Mouse (Mus musculus): ENCODE measurements around the gene Hoxb8. TPM values are rescaled to one million over a fixed set of nuclear protein-coding genes. Genes with fewer than 3 reads are reported as not detected.

Gene Hoxb8
- polyA plus RNA-seq, 1 experiment from 2014 or later, result not detected

DNA sequence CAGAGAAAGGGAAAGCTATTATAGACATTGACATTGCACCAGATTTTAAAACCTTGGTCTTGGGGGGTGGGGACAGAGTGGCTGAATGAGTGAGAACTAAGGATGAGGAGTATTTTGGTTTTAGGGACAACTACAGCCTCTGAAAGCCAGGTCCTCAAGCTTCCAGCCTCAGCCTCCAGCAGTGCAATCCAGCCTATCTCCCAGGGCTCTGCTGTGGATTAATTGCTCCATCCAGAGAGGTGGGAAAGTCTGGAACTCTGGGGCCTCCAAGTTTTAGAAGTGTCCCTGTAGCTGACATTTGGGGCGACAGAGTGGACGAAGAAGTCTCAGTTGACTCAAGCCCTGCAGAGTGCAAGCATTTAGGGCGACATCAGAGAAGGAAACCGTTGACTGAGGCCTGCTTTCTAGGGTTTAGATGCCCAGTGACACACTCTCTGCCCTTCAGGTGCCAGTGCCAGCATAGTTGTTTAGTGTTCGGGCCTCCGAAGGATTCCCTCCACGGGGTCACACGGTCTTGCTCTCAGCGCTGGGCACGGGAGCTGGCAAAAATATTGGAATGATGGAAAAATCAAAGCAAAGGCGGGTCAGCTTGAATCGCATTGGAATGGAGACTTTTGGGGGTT lies 32.2 kb downstream of the Hoxb8 start:
- no peak overlapping the region for H3K4me3 ChIP-seq
- H3K36me3 ChIP-seq, result no peaks in the 10 kb centered on the region
- H3K27me3 ChIP-seq (replicated peaks), result peaks cover 99% of the 10 kb centered on the region
- peaks cover 7% of the 10 kb centered on the region for H3K4me1 ChIP-seq (replicated peaks)
- H3K4me2 ChIP-seq, result no peak overlapping the region
- no peaks in the 10 kb centered on the region for H3K9me3 ChIP-seq (replicated peaks)
- WGBS, result 17% methylated on average over 12 of the region's 12 CpGs
- H3K27ac ChIP-seq (ENCODE audit: poor library complexity, severe bottlenecking), result no peak overlapping the region
- ATAC-seq (ENCODE audit: insufficient number of reproducible peaks, low FRiP score), result no peak
- no peak overlapping the region for H3K9ac ChIP-seq

DNA sequence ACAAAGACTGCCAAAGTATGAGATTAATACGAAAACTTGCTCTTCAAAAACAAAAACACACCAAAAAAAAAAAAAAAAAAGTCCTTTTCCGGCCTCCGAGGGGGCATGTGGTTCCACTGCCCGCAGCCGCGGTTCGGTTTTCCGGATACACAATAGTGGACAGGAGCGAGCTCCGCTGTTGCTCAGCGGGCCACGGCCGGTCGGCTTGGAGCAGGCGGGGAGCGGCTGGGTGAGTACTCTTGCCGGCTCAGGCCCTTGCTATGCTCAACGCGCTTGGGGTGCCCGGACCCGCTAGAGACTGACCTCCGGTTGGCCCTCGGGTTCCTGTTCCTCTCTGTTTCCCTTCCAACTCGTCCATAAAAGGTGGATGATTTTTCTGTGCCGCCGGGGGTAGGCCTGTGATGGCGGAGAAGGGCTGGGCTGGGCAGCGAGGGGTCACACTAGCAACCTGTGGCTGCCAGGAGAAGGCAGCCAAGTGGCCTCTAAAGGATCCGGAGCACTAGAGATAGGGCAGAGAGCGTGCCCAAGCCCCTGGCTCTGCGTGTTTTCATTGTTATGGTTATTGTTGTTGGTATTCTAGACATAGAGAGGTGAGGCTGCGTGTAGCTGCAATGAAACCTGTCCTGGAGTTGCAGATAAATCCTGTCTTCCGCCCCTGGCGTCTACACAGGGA lies 33.1 kb downstream of the Hoxb8 start:
- H3K9ac ChIP-seq, result no peak overlapping the region

DNA sequence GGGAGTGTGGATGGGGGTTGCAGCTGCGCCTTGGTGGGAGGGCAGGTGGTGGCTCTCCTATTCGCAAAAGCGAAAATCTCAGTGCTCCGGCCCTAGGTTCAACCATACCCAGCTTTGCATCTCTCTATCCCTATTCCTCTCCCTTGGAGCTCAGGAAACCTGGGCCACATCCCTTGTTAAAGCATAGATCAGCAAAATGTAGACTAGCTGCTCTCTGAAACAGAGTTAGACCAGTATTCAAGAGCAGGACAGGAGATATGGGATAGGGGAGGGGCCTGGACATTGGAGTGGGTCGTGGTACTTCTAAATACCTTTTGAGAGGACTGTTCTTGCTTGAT lies 33.6 kb downstream of the Hoxb8 start:
- 8% methylated on average over 5 of the region's 5 CpGs for WGBS
- Histone ChIP-seq H3K4me2 (peak overlapping the region; percentile 21; the same call in 1 of the 2 replicates), H3K9ac (no peak overlapping the region), H3K36me3 (no peaks in the 10 kb centered on the region), H3K4me3 (no peak overlapping the region), H3K9me3 (replicated peaks) (no peaks in the 10 kb centered on the region), H3K27ac (ENCODE audit: poor library complexity, severe bottlenecking) (no peak overlapping the region), H3K27me3 (replicated peaks) (peaks cover 99% of the 10 kb centered on the region), H3K4me1 (replicated peaks) (peaks cover 16% of the 10 kb centered on the region)
- no peak for ATAC-seq (ENCODE audit: insufficient number of reproducible peaks, low FRiP score)

More for the DNA sequence above, 33.1 kb downstream of the Hoxb8 start:
- Histone ChIP-seq H3K36me3 (no peaks in the 10 kb centered on the region), H3K9me3 (replicated peaks) (no peaks in the 10 kb centered on the region), H3K4me1 (replicated peaks) (peaks cover 12% of the 10 kb centered on the region), H3K27me3 (replicated peaks) (peaks cover 99% of the 10 kb centered on the region), H3K27ac (ENCODE audit: poor library complexity, severe bottlenecking) (no peak overlapping the region), H3K4me2 (peak overlapping the region; percentile 21; the same call in 1 of the 2 replicates), H3K4me3 (peak overlapping the region; percentile 23; the same call in 1 of the 2 replicates)
- 3% methylated on average over 34 of the region's 34 CpGs for WGBS
- no peak for ATAC-seq (ENCODE audit: insufficient number of reproducible peaks, low FRiP score)

DNA sequence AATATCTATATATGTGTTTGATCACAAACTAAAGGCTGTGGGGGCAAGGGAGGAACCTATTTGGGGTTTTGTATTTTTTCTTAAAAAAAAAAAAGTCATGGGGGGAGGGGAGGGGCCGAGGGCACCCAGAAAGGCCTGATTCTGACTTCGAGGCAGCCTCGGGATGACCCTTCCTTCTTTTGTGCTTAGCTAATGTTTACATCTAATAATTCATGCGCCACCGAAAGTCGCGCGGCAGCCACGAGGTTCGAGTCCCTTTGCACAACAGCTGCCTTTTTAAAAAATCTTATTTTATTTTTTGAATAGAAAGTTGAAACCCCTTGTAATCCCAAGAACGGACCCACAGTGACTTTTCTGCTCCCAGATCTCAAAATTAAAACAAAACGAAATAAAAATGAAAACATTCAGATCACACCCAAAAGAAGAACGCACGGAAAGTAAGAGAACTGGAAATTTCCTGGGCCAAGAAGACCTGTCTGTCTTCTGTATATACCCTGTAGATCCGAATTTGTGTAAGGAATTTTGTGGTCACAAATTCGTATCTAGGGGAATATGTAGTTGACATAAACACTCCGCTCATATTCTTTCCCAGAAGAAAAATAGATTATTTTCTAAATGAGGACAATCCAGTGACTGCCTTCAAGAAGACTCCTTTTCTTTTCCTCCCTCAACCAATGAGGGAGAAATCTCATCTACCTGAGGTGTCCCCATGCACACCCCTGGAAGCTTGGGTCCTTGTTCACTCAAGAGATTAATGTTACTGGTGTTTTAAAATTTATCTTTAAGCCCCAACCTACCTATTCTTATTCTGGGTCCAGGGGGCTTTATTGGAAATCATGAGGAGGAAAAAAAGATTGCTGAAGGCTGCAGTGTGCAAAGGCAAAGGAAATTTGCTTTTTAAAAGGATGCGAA lies 35.2 kb downstream of the Hoxb8 start:
- Histone ChIP-seq H3K4me1 (replicated peaks) (peaks cover 16% of the 10 kb centered on the region), H3K9me3 (replicated peaks) (no peaks in the 10 kb centered on the region), H3K9ac (no peak overlapping the region), H3K4me2 (no peak overlapping the region), H3K27ac (ENCODE audit: poor library complexity, severe bottlenecking) (no peak overlapping the region), H3K4me3 (no peak overlapping the region), H3K27me3 (replicated peaks) (peaks cover 96% of the 10 kb centered on the region), H3K36me3 (no peaks in the 10 kb centered on the region)
- no peak for ATAC-seq (ENCODE audit: insufficient number of reproducible peaks, low FRiP score)
- 13% methylated on average over 18 of the region's 18 CpGs for WGBS

DNA sequence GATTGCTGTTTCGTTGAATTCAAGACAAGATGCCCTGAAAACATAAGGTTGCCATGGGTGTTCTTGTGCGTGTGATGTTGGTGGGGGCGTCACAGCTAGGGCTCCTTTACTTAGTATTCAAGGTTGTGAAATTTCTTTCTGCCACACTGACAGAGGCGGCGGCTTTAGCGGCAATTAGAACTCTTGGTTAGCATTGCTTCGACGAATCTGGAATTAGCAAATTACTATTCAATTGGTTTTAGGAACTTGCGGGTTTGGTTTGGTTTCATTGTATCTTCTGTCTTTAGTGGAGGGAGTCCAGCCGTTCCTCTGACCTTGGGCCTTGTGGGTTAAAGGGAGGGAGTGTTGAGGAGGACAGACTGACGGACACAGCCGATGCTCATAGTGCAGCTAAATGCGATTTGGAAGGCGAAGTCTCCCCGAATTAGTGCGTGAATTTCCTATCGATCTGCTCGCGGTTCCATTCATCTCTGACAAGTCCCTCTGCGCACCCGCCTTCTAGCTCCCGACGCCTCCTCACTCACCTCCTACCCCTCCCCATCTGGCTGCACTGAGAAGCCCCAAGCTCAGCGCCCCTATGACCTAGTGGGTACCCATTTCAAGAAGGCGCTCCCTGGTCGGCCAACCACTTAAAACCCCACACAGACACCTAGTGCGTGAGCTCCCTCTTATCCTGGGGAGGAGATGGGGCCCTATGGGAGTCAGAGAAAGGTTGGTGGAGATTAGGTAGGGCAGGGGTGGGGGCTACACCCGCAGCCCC lies 36.1 kb downstream of the Hoxb8 start, which contains the start of gene Hoxb4:
Hoxb4 (plus strand) TSS at position 660 of the 760 bp plus-strand sequence.
- no peaks in the 10 kb centered on the region for H3K9me3 ChIP-seq (replicated peaks)
- 3% methylated on average over 28 of the region's 28 CpGs for WGBS
- H3K9ac ChIP-seq, result peak within 1 kb of the TSS; percentile 55; the same call in 1 of the 2 replicates
- H3K4me3 ChIP-seq, result peak within 1 kb of the TSS; percentile 54
- peaks cover 96% of the 10 kb centered on the region for H3K27me3 ChIP-seq (replicated peaks)
- H3K27ac ChIP-seq (ENCODE audit: poor library complexity, severe bottlenecking), result peak within 1 kb of the TSS; percentile 58; the same call in 1 of the 2 replicates
- H3K4me2 ChIP-seq, result peak within 1 kb of the TSS; percentile 66
- no peak for ATAC-seq (ENCODE audit: insufficient number of reproducible peaks, low FRiP score)
- H3K36me3 ChIP-seq, result no peaks in the 10 kb centered on the region
- peaks cover 16% of the 10 kb centered on the region for H3K4me1 ChIP-seq (replicated peaks)

DNA sequence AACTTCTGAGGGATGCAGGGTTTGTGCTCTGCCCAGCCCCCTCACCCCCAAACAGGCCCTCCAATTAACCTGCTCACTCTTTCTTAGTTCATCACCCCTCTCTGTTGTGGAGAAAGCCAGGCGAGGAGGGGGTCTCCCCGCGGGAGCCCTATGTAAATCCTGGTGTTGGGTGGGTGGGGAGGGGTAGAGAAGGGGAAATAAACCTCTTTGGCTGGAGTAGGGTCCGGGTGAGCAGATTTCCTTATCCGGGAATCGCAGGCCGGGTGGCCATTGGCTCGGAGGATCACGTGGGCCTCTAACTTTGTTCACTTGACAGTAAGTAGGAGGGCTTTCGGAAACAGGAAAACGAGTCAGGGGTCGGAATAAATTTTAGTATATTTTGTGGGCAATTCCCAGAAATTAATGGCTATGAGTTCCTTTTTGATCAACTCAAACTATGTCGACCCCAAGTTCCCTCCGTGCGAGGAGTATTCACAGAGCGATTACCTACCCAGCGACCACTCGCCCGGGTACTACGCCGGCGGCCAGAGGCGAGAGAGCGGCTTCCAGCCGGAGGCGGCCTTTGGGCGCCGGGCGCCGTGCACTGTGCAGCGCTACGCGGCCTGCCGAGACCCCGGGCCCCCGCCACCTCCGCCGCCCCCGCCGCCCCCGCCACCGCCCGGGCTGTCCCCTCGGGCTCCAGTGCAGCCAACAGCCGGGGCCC lies 36.8 kb downstream of the Hoxb8 start:
- H3K27me3 ChIP-seq (replicated peaks), result peaks cover 96% of the 10 kb centered on the region
- ATAC-seq (ENCODE audit: insufficient number of reproducible peaks, low FRiP score), result peak; percentile 74; the same call in 1 of the 2 replicates
- H3K9me3 ChIP-seq (replicated peaks), result no peaks in the 10 kb centered on the region
- peaks cover 16% of the 10 kb centered on the region for H3K4me1 ChIP-seq (replicated peaks)
- peak overlapping the region; percentile 55; the same call in 1 of the 2 replicates for H3K9ac ChIP-seq
- H3K4me2 ChIP-seq, result peak overlapping the region; percentile 66
- peak overlapping the region; percentile 54 for H3K4me3 ChIP-seq
- WGBS, result under 1% methylated on average over 40 of the region's 45 CpGs
- no peaks in the 10 kb centered on the region for H3K36me3 ChIP-seq
- peak overlapping the region; percentile 58; the same call in 1 of the 2 replicates for H3K27ac ChIP-seq (ENCODE audit: poor library complexity, severe bottlenecking)

DNA sequence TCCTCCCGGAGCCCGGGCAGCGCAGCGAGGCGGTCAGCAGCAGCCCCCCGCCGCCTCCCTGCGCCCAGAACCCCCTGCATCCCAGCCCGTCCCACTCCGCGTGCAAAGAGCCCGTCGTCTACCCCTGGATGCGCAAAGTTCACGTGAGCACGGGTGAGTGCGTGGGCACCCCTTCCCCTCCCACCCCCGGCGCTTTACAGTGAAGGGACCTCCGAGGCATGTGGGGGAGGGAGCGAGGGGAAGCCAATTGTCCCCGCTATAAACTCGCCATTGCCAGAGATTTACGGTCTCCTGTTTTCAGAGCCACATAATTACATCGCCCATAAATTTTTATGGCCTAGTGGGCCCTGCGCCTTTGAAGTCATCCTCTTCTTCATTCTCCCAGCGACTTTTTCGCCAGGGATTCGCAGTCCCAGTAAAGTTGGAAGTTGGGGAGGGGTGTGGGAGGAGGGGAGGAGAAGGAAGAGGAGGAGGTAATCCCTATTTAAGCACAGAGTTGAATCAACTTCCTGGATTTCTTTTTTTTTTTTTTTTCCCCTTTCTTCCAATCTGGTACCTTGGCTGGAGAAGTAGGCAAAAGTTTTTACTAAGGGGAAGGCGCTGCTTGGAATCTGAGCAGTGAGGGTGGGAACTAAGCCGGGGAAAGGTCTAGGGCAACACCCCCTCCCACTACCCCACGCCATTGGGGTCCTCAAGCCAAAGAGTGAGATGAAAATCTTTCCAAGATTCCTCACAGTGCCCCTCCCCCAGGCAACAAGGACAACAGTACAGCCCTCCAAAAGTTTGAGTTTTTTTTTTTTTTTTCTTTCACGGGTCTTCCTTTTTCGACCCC lies 37.6 kb downstream of the Hoxb8 start:
- Histone ChIP-seq H3K27me3 (replicated peaks) (peaks cover 96% of the 10 kb centered on the region), H3K9me3 (replicated peaks) (no peaks in the 10 kb centered on the region), H3K4me3 (peak overlapping the region; percentile 54), H3K9ac (peak overlapping the region; percentile 55; the same call in 1 of the 2 replicates), H3K27ac (ENCODE audit: poor library complexity, severe bottlenecking) (peak overlapping the region; percentile 58), H3K36me3 (no peaks in the 10 kb centered on the region), H3K4me1 (replicated peaks) (peaks cover 16% of the 10 kb centered on the region), H3K4me2 (peak overlapping the region; percentile 66)
- WGBS, result under 1% methylated on average over 34 of the region's 34 CpGs
- ATAC-seq (ENCODE audit: insufficient number of reproducible peaks, low FRiP score), result no peak

DNA sequence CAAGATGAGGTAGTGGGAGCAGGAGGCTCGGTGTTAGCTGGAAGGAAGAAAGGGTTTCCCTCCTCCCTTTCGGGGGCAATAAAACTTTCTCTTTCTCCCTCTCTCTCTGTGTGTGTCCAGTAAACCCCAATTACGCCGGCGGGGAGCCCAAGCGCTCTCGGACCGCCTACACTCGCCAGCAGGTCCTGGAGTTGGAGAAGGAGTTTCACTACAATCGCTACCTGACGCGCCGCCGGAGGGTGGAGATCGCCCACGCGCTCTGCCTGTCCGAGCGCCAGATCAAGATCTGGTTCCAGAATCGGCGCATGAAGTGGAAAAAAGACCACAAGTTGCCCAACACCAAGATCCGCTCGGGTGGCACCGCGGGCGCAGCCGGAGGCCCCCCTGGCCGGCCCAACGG lies 38.2 kb downstream of the Hoxb8 start:
- WGBS, result 1% methylated on average over 29 of the region's 29 CpGs
- ATAC-seq (ENCODE audit: insufficient number of reproducible peaks, low FRiP score), result no peak
- peak overlapping the region; percentile 54 for H3K4me3 ChIP-seq

DNA sequence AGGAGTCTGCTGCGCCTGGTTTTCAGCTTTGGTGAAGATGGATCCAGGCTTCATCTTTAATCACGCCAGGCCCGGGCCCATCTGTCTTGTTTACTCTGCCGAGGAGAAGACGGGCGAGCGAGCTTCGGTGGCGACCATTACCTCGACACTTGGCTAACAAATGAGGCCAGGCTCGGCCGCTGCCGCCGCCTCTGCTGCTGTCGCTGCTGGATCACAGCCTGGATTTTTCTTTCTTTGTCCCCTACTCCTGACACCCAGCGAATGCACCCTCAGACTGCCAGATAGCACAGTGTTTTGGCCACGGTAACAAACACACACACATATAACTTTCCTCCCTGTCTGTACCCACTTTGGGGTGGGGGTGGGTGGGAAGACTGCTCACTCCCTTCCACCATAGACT lies 39.0 kb downstream of the Hoxb8 start:
- peak overlapping the region; percentile 27 for H3K4me2 ChIP-seq
- H3K4me3 ChIP-seq, result no peak overlapping the region

More for the DNA sequence above, 38.2 kb downstream of the Hoxb8 start:
- peaks cover 12% of the 10 kb centered on the region for H3K4me1 ChIP-seq (replicated peaks)
- peak overlapping the region; percentile 66 for H3K4me2 ChIP-seq
- no peaks in the 10 kb centered on the region for H3K36me3 ChIP-seq
- H3K27ac ChIP-seq (ENCODE audit: poor library complexity, severe bottlenecking), result peak overlapping the region; percentile 52
- H3K27me3 ChIP-seq (replicated peaks), result peaks cover 96% of the 10 kb centered on the region
- no peak overlapping the region; the same call in 1 of the 2 replicates for H3K9ac ChIP-seq
- no peaks in the 10 kb centered on the region for H3K9me3 ChIP-seq (replicated peaks)

More for the DNA sequence above, 39.0 kb downstream of the Hoxb8 start:
- no peak for ATAC-seq (ENCODE audit: insufficient number of reproducible peaks, low FRiP score)
- H3K9me3 ChIP-seq (replicated peaks), result no peaks in the 10 kb centered on the region
- no peak overlapping the region for H3K9ac ChIP-seq
- 7% methylated on average over 17 of the region's 17 CpGs for WGBS
- no peak overlapping the region for H3K27ac ChIP-seq (ENCODE audit: poor library complexity, severe bottlenecking)
- peaks cover 96% of the 10 kb centered on the region for H3K27me3 ChIP-seq (replicated peaks)
- H3K36me3 ChIP-seq, result no peaks in the 10 kb centered on the region
- H3K4me1 ChIP-seq (replicated peaks), result peaks cover 12% of the 10 kb centered on the region

All from heart, embryonic 12.5 days (tissue).